Mouse (Mus musculus): ENCODE data around the gene Klf2. TPM values are rescaled to one million over a fixed set of nuclear protein-coding genes. Genes with fewer than 3 reads are reported as not detected.

Gene Klf2
- polyA plus RNA-seq, 1 experiment: 22.2 TPM

GRCm38 (mm10) chr8:72323131-72323725 lies 4.4 kb downstream of the Klf2 start:
- Histone ChIP-seq H3K27ac (ENCODE audit: insufficient read depth, low read depth, low read length) (peak overlapping the region; percentile 5), H3K36me3 (ENCODE audit: control insufficient read depth, insufficient read depth, low read length) (no peaks in the 10 kb centered on the region), H3K4me3 (ENCODE audit: insufficient read depth, low read depth, low read length) (peak overlapping the region; percentile 59; the same call in 1 of the 2 replicates), H3K4me1 (ENCODE audit: control insufficient read depth, insufficient read depth, low read length) (no peaks in the 10 kb centered on the region), H3K27me3 (replicated peaks; ENCODE audit: control insufficient read depth, insufficient read depth, low read length) (no peaks in the 10 kb centered on the region)
- DNase-seq: no peak
- 63% methylated on average over 6 of the region's 6 CpGs for WGBS
- TF ChIP-seq CTCF (conservative IDR thresholded peaks at IDR 0.05; ENCODE audit: insufficient read depth, insufficient read length, low read depth, low read length): no peak
- no peak for TF ChIP-seq POLR2A (IDR thresholded peaks at IDR 0.05; ENCODE audit: low read depth, low read length)

GRCm38 (mm10) chr8:72324036-72324706 lies 5.3 kb downstream of the Klf2 start:
- Histone ChIP-seq H3K4me3 (ENCODE audit: insufficient read depth, low read depth, low read length) (no peak overlapping the region), H3K27me3 (replicated peaks; ENCODE audit: control insufficient read depth, insufficient read depth, low read length) (no peaks in the 10 kb centered on the region), H3K4me1 (ENCODE audit: control insufficient read depth, insufficient read depth, low read length) (no peaks in the 10 kb centered on the region), H3K36me3 (ENCODE audit: control insufficient read depth, insufficient read depth, low read length) (no peaks in the 10 kb centered on the region), H3K27ac (ENCODE audit: insufficient read depth, low read depth, low read length) (no peak overlapping the region)
- 75% methylated on average over 10 of the region's 10 CpGs for WGBS
- no peak for DNase-seq
- TF ChIP-seq CTCF (conservative IDR thresholded peaks at IDR 0.05; ENCODE audit: insufficient read depth, insufficient read length, low read depth, low read length) (no peak), POLR2A (IDR thresholded peaks at IDR 0.05; ENCODE audit: low read depth, low read length) (no peak)

- Histone ChIP-seq H3K27me3 (replicated peaks; ENCODE audit: control insufficient read depth, insufficient read depth, low read length) (no peaks in the 10 kb centered on the region), H3K27ac (ENCODE audit: insufficient read depth, low read depth, low read length) (no peak overlapping the region), H3K36me3 (ENCODE audit: control insufficient read depth, insufficient read depth, low read length) (no peaks in the 10 kb centered on the region), H3K4me1 (ENCODE audit: control insufficient read depth, insufficient read depth, low read length) (no peaks in the 10 kb centered on the region), H3K4me3 (ENCODE audit: insufficient read depth, low read depth, low read length) (no peak overlapping the region)
- DNase-seq: no peak
- 68% methylated on average over 2 of the region's 2 CpGs for WGBS
- TF ChIP-seq CTCF (conservative IDR thresholded peaks at IDR 0.05; ENCODE audit: insufficient read depth, insufficient read length, low read depth, low read length) (no peak), POLR2A (IDR thresholded peaks at IDR 0.05; ENCODE audit: low read depth, low read length) (no peak)
Measured at GRCm38 (mm10) chr8:72324708-72325107, 5.9 kb downstream of the Klf2 start.

- H3K27me3 ChIP-seq (replicated peaks; ENCODE audit: control insufficient read depth, insufficient read depth, low read length): no peaks in the 10 kb centered on the region
- WGBS: 90% methylated on average over 3 of the region's 3 CpGs
- H3K36me3 ChIP-seq (ENCODE audit: control insufficient read depth, insufficient read depth, low read length): no peaks in the 10 kb centered on the region
- TF ChIP-seq POLR2A (IDR thresholded peaks at IDR 0.05; ENCODE audit: low read depth, low read length) (no peak), CTCF (conservative IDR thresholded peaks at IDR 0.05; ENCODE audit: insufficient read depth, insufficient read length, low read depth, low read length) (no peak)
- peaks cover 7% of the 10 kb centered on the region; the same call in 1 of the 2 replicates for H3K4me1 ChIP-seq (ENCODE audit: control insufficient read depth, insufficient read depth, low read length)
- no peak overlapping the region for H3K4me3 ChIP-seq (ENCODE audit: insufficient read depth, low read depth, low read length)
- no peak overlapping the region for H3K27ac ChIP-seq (ENCODE audit: insufficient read depth, low read depth, low read length)
- no peak for DNase-seq
Measured at GRCm38 (mm10) chr8:72329116-72329515, 10.3 kb downstream of the Klf2 start.

GRCm38 (mm10) chr8:72330806-72331516 lies 12.1 kb downstream of the Klf2 start:
- peaks cover 7% of the 10 kb centered on the region; the same call in 1 of the 2 replicates for H3K4me1 ChIP-seq (ENCODE audit: control insufficient read depth, insufficient read depth, low read length)
- TF ChIP-seq CTCF (conservative IDR thresholded peaks at IDR 0.05; ENCODE audit: insufficient read depth, insufficient read length, low read depth, low read length): no peak
- no peak for TF ChIP-seq POLR2A (IDR thresholded peaks at IDR 0.05; ENCODE audit: low read depth, low read length)
- no peak overlapping the region for H3K4me3 ChIP-seq (ENCODE audit: insufficient read depth, low read depth, low read length)
- H3K27me3 ChIP-seq (replicated peaks; ENCODE audit: control insufficient read depth, insufficient read depth, low read length): no peaks in the 10 kb centered on the region
- no peak overlapping the region for H3K27ac ChIP-seq (ENCODE audit: insufficient read depth, low read depth, low read length)
- no peak for DNase-seq
- WGBS: 81% methylated on average over 6 of the region's 6 CpGs
- H3K36me3 ChIP-seq (ENCODE audit: control insufficient read depth, insufficient read depth, low read length): no peaks in the 10 kb centered on the region

GRCm38 (mm10) chr8:72331631-72332030 lies 12.8 kb downstream of the Klf2 start:
- no peaks in the 10 kb centered on the region for H3K36me3 ChIP-seq (ENCODE audit: control insufficient read depth, insufficient read depth, low read length)
- H3K4me3 ChIP-seq (ENCODE audit: insufficient read depth, low read depth, low read length): no peak overlapping the region
- no peak overlapping the region for H3K27ac ChIP-seq (ENCODE audit: insufficient read depth, low read depth, low read length)
- TF ChIP-seq CTCF (conservative IDR thresholded peaks at IDR 0.05; ENCODE audit: insufficient read depth, insufficient read length, low read depth, low read length): no peak
- TF ChIP-seq POLR2A (IDR thresholded peaks at IDR 0.05; ENCODE audit: low read depth, low read length): no peak
- DNase-seq: no peak
- peaks cover 7% of the 10 kb centered on the region; the same call in 1 of the 2 replicates for H3K4me1 ChIP-seq (ENCODE audit: control insufficient read depth, insufficient read depth, low read length)
- no peaks in the 10 kb centered on the region for H3K27me3 ChIP-seq (replicated peaks; ENCODE audit: control insufficient read depth, insufficient read depth, low read length)
- 87% methylated on average over 4 of the region's 4 CpGs for WGBS

All from kidney, adult 2 months (tissue).